Mouse (Mus musculus): Measurements from ENCODE around the gene Taf11. TPM values are rescaled to one million over a fixed set of nuclear protein-coding genes. Genes with fewer than 3 reads are reported as not detected.

The Taf11 gene
- polyA plus RNA-seq, 1 experiment from 2014 or later = 57.8 TPM

DNA sequence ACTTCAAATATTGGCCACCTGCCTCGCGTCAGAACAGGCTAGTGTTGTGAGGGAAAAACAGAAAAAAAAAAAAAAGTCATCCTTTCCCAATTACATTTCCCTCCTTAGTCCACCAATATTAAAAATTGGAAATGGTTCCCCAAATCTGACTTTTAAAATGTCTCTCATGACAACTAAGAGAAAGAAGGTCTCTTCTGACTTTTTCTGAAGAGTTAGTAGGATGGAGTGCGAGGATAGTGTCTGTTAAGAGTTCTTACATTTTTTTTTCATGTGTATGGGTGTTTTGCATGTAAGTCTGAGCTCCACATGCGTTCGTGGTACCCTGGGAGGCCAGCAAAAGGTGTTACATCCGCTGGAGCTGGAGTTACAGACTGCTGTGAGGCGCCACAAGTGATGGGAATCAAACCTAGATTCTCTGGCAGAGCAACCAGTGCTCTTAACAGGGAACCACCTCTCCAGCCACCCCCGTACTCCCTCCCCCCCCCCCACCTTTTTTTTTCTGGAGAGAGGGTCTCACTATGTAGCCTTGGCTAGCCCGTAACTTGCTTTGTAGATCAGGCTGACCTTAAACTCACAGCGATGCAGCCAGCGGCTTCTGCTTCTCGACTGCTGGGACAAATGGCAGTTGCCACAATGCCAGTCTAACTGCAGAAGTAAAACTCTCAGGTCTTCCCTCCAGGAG lies 1.3 kb downstream of the Taf11 start:
- peak overlapping the region; percentile 89 for H3K4me2 ChIP-seq (ENCODE audit: low read length)
- H3K9me3 ChIP-seq (replicated peaks; ENCODE audit: control insufficient read depth, low read length, poor library complexity, severe bottlenecking) = no peaks in the 10 kb centered on the region
- H3K4me3 ChIP-seq (ENCODE audit: low read depth, low read length) = peak overlapping the region; percentile 60
- ATAC-seq = no peak
- peak overlapping the region; percentile 90 for H3K27ac ChIP-seq (ENCODE audit: low read length)
- H3K9ac ChIP-seq (ENCODE audit: low read depth, low read length) = peak overlapping the region; percentile 88
- H3K4me1 ChIP-seq (ENCODE audit: control insufficient read depth, insufficient read depth, low read length) = peaks cover 33% of the 10 kb centered on the region
- no peaks in the 10 kb centered on the region for H3K27me3 ChIP-seq (ENCODE audit: control insufficient read depth, insufficient read depth, low read depth, low read length)
- H3K36me3 ChIP-seq (ENCODE audit: control insufficient read depth, insufficient read depth, low read length) = peaks cover 2% of the 10 kb centered on the region; the same call in 1 of the 2 replicates
- WGBS = under 1% methylated on average over 12 of the region's 12 CpGs

GRCm38 (mm10) chr17:27907512-27908205 lies 2.0 kb downstream of the Taf11 start:
- H3K27ac ChIP-seq (ENCODE audit: low read length) = peak overlapping the region; percentile 66
- H3K4me1 ChIP-seq (ENCODE audit: control insufficient read depth, insufficient read depth, low read length) = peaks cover 33% of the 10 kb centered on the region
- H3K4me3 ChIP-seq (ENCODE audit: low read depth, low read length) = peak overlapping the region; percentile 60
- peak overlapping the region; percentile 89 for H3K4me2 ChIP-seq (ENCODE audit: low read length)
- no peaks in the 10 kb centered on the region for H3K9me3 ChIP-seq (replicated peaks; ENCODE audit: control insufficient read depth, low read length, poor library complexity, severe bottlenecking)
- no peaks in the 10 kb centered on the region for H3K27me3 ChIP-seq (ENCODE audit: control insufficient read depth, insufficient read depth, low read depth, low read length)
- under 1% methylated on average over 45 of the region's 45 CpGs for WGBS
- H3K9ac ChIP-seq (ENCODE audit: low read depth, low read length) = peak overlapping the region; percentile 78
- ATAC-seq = peak; percentile 19; the same call in 1 of the 2 replicates
- peaks cover 7% of the 10 kb centered on the region for H3K36me3 ChIP-seq (ENCODE audit: control insufficient read depth, insufficient read depth, low read length)

- H3K27me3 ChIP-seq (ENCODE audit: control insufficient read depth, insufficient read depth, low read depth, low read length) = no peaks in the 10 kb centered on the region
- H3K4me2 ChIP-seq (ENCODE audit: low read length) = no peak overlapping the region
- no peak for ATAC-seq
- 83% methylated on average over 19 of the region's 19 CpGs for WGBS
- H3K27ac ChIP-seq (ENCODE audit: low read length) = no peak overlapping the region
- peaks cover 34% of the 10 kb centered on the region for H3K36me3 ChIP-seq (ENCODE audit: control insufficient read depth, insufficient read depth, low read length)
- no peak overlapping the region for H3K4me3 ChIP-seq (ENCODE audit: low read depth, low read length)
- no peak overlapping the region for H3K9ac ChIP-seq (ENCODE audit: low read depth, low read length)
- no peaks in the 10 kb centered on the region for H3K4me1 ChIP-seq (ENCODE audit: control insufficient read depth, insufficient read depth, low read length)
- H3K9me3 ChIP-seq (replicated peaks; ENCODE audit: control insufficient read depth, low read length, poor library complexity, severe bottlenecking) = no peaks in the 10 kb centered on the region
These were observed 23.0 kb downstream of the Taf11 start for GRCm38 (mm10) chr17:27886499-27887210.

DNA sequence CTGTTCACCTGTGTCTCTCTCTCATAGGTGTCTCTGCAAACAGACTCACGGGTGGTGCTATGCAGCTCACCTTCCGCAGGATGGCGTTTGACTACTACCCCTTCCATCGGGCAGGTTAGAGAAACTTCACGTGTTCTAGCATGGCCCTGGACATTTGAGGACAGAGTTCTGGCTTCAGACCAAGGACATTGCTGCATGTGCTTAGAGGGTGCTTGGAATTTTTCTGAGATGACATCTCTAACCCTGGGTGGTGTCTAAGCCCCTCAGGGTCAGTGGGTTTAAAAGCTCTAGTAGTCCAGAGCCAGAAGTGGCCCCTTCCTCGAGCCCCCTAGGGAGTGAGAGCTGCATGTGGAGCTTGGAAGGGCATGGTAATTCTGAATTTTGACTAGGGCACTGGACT lies 25.6 kb downstream of the Taf11 start:
- Histone ChIP-seq H3K27me3 (ENCODE audit: control insufficient read depth, insufficient read depth, low read depth, low read length) (no peaks in the 10 kb centered on the region), H3K4me3 (ENCODE audit: low read depth, low read length) (no peak overlapping the region), H3K4me2 (ENCODE audit: low read length) (no peak overlapping the region), H3K9me3 (replicated peaks; ENCODE audit: control insufficient read depth, low read length, poor library complexity, severe bottlenecking) (no peaks in the 10 kb centered on the region), H3K4me1 (ENCODE audit: control insufficient read depth, insufficient read depth, low read length) (no peaks in the 10 kb centered on the region), H3K9ac (ENCODE audit: low read depth, low read length) (no peak overlapping the region), H3K27ac (ENCODE audit: low read length) (no peak overlapping the region), H3K36me3 (ENCODE audit: control insufficient read depth, insufficient read depth, low read length) (peaks cover 38% of the 10 kb centered on the region)
- 95% methylated on average over 6 of the region's 6 CpGs for WGBS
- ATAC-seq = no peak

DNA sequence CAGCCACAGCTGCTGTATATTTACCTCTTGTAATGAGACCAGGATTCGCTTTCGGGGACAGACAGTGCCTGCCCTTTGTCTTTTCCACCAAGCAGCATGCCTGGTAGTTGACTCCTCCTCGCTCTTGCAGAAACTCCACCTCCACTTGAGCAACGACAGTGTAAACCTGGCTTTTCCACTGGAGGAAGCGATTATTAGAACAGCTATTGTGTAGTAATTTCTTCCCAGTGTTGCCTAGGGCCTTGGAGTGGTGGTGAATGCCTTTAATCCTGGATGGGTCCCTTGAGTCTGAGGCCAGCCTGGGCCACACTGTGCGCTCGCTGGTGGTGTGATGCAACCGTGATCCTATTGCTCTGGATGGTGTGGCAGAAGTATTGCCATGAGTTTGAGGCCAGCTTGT lies 26.5 kb downstream of the Taf11 start:
- Histone ChIP-seq H3K4me3 (ENCODE audit: low read depth, low read length) (no peak overlapping the region), H3K4me2 (ENCODE audit: low read length) (no peak overlapping the region), H3K9ac (ENCODE audit: low read depth, low read length) (no peak overlapping the region), H3K27ac (ENCODE audit: low read length) (no peak overlapping the region), H3K4me1 (ENCODE audit: control insufficient read depth, insufficient read depth, low read length) (no peaks in the 10 kb centered on the region), H3K9me3 (replicated peaks; ENCODE audit: control insufficient read depth, low read length, poor library complexity, severe bottlenecking) (no peaks in the 10 kb centered on the region), H3K36me3 (ENCODE audit: control insufficient read depth, insufficient read depth, low read length) (peaks cover 38% of the 10 kb centered on the region), H3K27me3 (ENCODE audit: control insufficient read depth, insufficient read depth, low read depth, low read length) (no peaks in the 10 kb centered on the region)
- ATAC-seq = no peak
- WGBS = 95% methylated on average over 8 of the region's 8 CpGs

GRCm38 (mm10) chr17:27881518-27881917 lies 28.1 kb downstream of the Taf11 start:
- Histone ChIP-seq H3K9ac (ENCODE audit: low read depth, low read length) (no peak overlapping the region), H3K4me1 (ENCODE audit: control insufficient read depth, insufficient read depth, low read length) (no peaks in the 10 kb centered on the region), H3K27me3 (ENCODE audit: control insufficient read depth, insufficient read depth, low read depth, low read length) (no peaks in the 10 kb centered on the region), H3K27ac (ENCODE audit: low read length) (no peak overlapping the region), H3K9me3 (replicated peaks; ENCODE audit: control insufficient read depth, low read length, poor library complexity, severe bottlenecking) (no peaks in the 10 kb centered on the region), H3K4me3 (ENCODE audit: low read depth, low read length) (no peak overlapping the region), H3K4me2 (ENCODE audit: low read length) (no peak overlapping the region), H3K36me3 (ENCODE audit: control insufficient read depth, insufficient read depth, low read length) (peaks cover 27% of the 10 kb centered on the region)
- 65% methylated on average over 11 of the region's 11 CpGs for WGBS
- ATAC-seq = no peak

DNA sequence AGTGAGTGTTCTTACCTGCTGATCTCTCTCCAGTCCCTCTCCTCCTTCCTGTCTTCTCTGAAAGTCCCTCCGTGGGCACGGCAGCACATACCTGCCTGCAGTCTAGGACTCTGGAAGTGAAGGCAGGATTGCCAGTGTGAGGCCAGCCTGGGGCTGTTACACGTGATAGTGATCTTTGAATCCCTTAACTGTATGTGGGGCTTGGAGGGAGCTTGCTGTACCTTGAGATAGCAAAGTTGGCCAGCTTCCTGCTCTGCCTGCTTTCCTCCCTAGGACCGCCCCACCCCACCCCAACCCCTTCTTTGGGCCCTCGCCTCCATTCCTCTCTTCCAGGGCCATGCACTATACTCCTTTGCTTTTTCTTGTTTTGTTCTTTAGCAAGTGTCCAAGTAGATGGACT lies 35.1 kb downstream of the Taf11 start:
- no peak overlapping the region for H3K4me2 ChIP-seq (ENCODE audit: low read length)
- 78% methylated on average over 5 of the region's 5 CpGs for WGBS

DNA sequence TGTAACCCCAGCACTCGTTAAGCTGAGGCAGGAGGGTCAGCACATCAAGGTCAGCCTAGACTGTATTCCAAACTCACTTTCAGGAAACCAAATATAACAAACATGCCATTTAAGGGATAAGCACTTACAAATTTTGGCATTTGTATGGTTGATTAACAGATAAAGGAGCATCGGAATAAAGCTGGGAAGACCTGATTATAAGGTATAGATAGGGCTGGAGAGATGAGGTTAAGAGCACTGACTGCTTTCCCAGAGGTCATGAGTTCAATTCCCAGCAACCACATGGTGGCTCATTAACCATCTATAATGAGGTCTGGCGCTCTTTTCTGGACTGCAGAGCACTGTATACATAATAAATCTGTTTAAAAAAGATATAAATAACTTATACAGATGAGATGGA lies 36.1 kb downstream of the Taf11 start:
- ATAC-seq = no peak
- Histone ChIP-seq H3K27me3 (ENCODE audit: control insufficient read depth, insufficient read depth, low read depth, low read length) (no peaks in the 10 kb centered on the region), H3K36me3 (ENCODE audit: control insufficient read depth, insufficient read depth, low read length) (no peaks in the 10 kb centered on the region), H3K4me1 (ENCODE audit: control insufficient read depth, insufficient read depth, low read length) (no peaks in the 10 kb centered on the region), H3K9me3 (replicated peaks; ENCODE audit: control insufficient read depth, low read length, poor library complexity, severe bottlenecking) (no peaks in the 10 kb centered on the region), H3K27ac (ENCODE audit: low read length) (no peak overlapping the region), H3K4me3 (ENCODE audit: low read depth, low read length) (no peak overlapping the region), H3K9ac (ENCODE audit: low read depth, low read length) (no peak overlapping the region), H3K4me2 (ENCODE audit: low read length) (no peak overlapping the region)
- WGBS = 91% methylated on average over 3 of the region's 3 CpGs

More for the DNA sequence above, 35.1 kb downstream of the Taf11 start:
- no peaks in the 10 kb centered on the region for H3K9me3 ChIP-seq (replicated peaks; ENCODE audit: control insufficient read depth, low read length, poor library complexity, severe bottlenecking)
- H3K4me3 ChIP-seq (ENCODE audit: low read depth, low read length) = no peak overlapping the region
- H3K27me3 ChIP-seq (ENCODE audit: control insufficient read depth, insufficient read depth, low read depth, low read length) = no peaks in the 10 kb centered on the region
- no peaks in the 10 kb centered on the region for H3K4me1 ChIP-seq (ENCODE audit: control insufficient read depth, insufficient read depth, low read length)
- no peak overlapping the region for H3K27ac ChIP-seq (ENCODE audit: low read length)
- no peak for ATAC-seq
- no peak overlapping the region for H3K9ac ChIP-seq (ENCODE audit: low read depth, low read length)
- no peaks in the 10 kb centered on the region for H3K36me3 ChIP-seq (ENCODE audit: control insufficient read depth, insufficient read depth, low read length)

- no peak overlapping the region for H3K4me3 ChIP-seq (ENCODE audit: low read depth, low read length)
- no peak overlapping the region for H3K9ac ChIP-seq (ENCODE audit: low read depth, low read length)
- H3K27ac ChIP-seq (ENCODE audit: low read length) = no peak overlapping the region
- no peaks in the 10 kb centered on the region for H3K36me3 ChIP-seq (ENCODE audit: control insufficient read depth, insufficient read depth, low read length)
- no peaks in the 10 kb centered on the region for H3K9me3 ChIP-seq (replicated peaks; ENCODE audit: control insufficient read depth, low read length, poor library complexity, severe bottlenecking)
- WGBS = 96% methylated on average over 3 of the region's 3 CpGs
- no peak overlapping the region for H3K4me2 ChIP-seq (ENCODE audit: low read length)
- no peak for ATAC-seq
- H3K27me3 ChIP-seq (ENCODE audit: control insufficient read depth, insufficient read depth, low read depth, low read length) = no peaks in the 10 kb centered on the region
- H3K4me1 ChIP-seq (ENCODE audit: control insufficient read depth, insufficient read depth, low read length) = no peaks in the 10 kb centered on the region
These were observed 37.8 kb downstream of the Taf11 start for GRCm38 (mm10) chr17:27871851-27872250.
